Mouse (Mus musculus) myocyte (in vitro differentiated cells): ENCODE results near the gene Dach1.

Experiments
- CEBPB ChIP-seq: IDR thresholded peaks from 2 replicates; pipeline ENCODE4 v1.6.1; 2011; ENCODE audit warnings: mild to moderate bottlenecking, moderate library complexity; ENCODE audit not compliant: poor library complexity, insufficient read depth, severe bottlenecking
- MAX ChIP-seq: IDR thresholded peaks from one replicate; pipeline ENCODE4 v1.6.1; 2011; ENCODE audit warnings: low read depth, mild to moderate bottlenecking, control low read depth
- MYOD1 ChIP-seq, 3 experiments: IDR thresholded peaks; one replicate each; pipeline ENCODE4 v1.6.1; 2011; ENCODE audit warnings: control low read depth in 2 of 3, low read depth in 2 of 3, mild to moderate bottlenecking in 2 of 3, moderate library complexity in 1 of 3; ENCODE audit not compliant: insufficient read length in 2 of 3, control insufficient read depth in 1 of 3
- MYOG ChIP-seq, 3 experiments: IDR thresholded peaks; one replicate each; pipeline ENCODE4 v1.6.1; 2011; ENCODE audit warnings: control low read depth in 2 of 3, low read depth in 2 of 3, mild to moderate bottlenecking in 2 of 3; ENCODE audit not compliant: insufficient read length in 2 of 3, control insufficient read depth in 1 of 3, insufficient read depth in 1 of 3
- POLR2A ChIP-seq: IDR thresholded peaks from one replicate; pipeline ENCODE4 v1.6.1; 2011; ENCODE audit warnings: low read depth, mild to moderate bottlenecking, control low read depth, moderate library complexity; ENCODE audit not compliant: insufficient read length
- POLR2AphosphoS2 ChIP-seq: IDR thresholded peaks from one replicate; pipeline ENCODE4 v1.6.1; 2011; ENCODE audit warnings: low read depth, control low read depth; ENCODE audit not compliant: insufficient read length
- TCF12 ChIP-seq: IDR thresholded peaks from one replicate; pipeline ENCODE4 v1.6.1; 2011; ENCODE audit warnings: mild to moderate bottlenecking, control low read depth; ENCODE audit not compliant: poor library complexity, insufficient read depth, severe bottlenecking
- USF1 ChIP-seq: IDR thresholded peaks from one replicate; pipeline ENCODE4 v1.6.1; 2011; ENCODE audit warnings: low read depth, mild to moderate bottlenecking, control low read depth, moderate library complexity

DNA sequence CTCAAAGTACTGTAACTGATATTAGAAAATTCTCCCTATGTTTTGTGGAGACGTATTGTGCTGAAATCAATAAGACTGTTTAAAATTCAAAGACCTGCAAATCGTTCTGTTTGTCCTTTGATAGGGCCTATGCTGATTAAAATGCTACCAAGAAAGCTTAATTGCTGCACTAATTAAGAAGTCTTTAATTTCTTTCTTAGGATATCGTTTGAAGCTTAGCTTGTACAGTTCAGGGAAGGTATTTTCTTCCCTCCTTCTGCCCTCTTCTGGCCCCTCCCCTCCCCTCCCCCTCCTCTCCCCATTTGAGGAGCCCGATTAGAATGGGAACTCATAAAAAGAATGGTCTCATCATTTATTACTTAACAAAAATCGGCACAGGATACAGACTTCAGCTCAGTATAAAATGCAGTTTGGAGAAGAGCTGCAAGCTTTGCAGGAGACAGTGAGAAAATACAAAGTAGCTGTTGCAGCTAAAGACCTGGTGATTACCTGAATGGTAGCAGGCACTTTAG lies 2.9 kb upstream of the Dach1 start:
- TF ChIP-seq MYOG (IDR thresholded peaks at IDR 0.05; ENCODE audit: control insufficient read depth in 1 of 3, insufficient read depth in 1 of 3, insufficient read length in 2 of 3, low read depth in 2 of 3) (no peak), POLR2A (no peak), TCF12 (no peak), USF1 (no peak), POLR2AphosphoS2 (no peak), MYOD1 (IDR thresholded peaks at IDR 0.05; ENCODE audit: control insufficient read depth in 1 of 3, insufficient read length in 2 of 3, low read depth in 2 of 3) (no peak), CEBPB (no peak), MAX (no peak)
